Mouse (Mus musculus): ENCODE data around the gene Dnajb12.

Gene Dnajb12

DNA sequence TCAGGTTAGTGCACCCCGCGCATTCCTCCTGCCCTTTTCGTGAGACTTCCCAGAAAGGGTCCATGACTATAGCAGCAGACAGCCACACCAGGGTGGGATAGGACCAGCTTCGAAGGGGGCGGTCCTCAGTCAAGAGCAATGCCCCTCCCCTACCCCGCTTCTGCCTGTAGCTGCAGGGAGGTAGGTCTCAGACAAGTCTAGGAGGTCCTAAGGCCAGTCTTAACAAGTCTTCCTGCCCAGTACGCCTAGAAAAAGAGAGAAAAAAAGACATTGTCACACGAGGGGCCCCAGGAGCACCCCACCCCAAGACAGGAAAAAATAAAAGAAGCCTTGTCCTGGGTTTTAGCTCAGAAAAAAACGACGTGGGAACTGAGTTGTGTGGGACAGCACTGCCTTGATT, 37.3 kb downstream of the Dnajb12 start:
- DNase-seq (ENCODE audit: low spot score in 2 of 2): no peak

- no peak for DNase-seq (ENCODE audit: low spot score in 2 of 2)
These were observed 38.8 kb downstream of the Dnajb12 start for GRCm38 (mm10) chr10:59918111-59918510.

- no peak for DNase-seq (ENCODE audit: low spot score in 2 of 2)
These were observed 40.3 kb downstream of the Dnajb12 start for GRCm38 (mm10) chr10:59919494-59920181.

GRCm38 (mm10) chr10:59920485-59920809, 41.1 kb downstream of the Dnajb12 start:
- no peak for DNase-seq (ENCODE audit: low spot score in 2 of 2)

DNA sequence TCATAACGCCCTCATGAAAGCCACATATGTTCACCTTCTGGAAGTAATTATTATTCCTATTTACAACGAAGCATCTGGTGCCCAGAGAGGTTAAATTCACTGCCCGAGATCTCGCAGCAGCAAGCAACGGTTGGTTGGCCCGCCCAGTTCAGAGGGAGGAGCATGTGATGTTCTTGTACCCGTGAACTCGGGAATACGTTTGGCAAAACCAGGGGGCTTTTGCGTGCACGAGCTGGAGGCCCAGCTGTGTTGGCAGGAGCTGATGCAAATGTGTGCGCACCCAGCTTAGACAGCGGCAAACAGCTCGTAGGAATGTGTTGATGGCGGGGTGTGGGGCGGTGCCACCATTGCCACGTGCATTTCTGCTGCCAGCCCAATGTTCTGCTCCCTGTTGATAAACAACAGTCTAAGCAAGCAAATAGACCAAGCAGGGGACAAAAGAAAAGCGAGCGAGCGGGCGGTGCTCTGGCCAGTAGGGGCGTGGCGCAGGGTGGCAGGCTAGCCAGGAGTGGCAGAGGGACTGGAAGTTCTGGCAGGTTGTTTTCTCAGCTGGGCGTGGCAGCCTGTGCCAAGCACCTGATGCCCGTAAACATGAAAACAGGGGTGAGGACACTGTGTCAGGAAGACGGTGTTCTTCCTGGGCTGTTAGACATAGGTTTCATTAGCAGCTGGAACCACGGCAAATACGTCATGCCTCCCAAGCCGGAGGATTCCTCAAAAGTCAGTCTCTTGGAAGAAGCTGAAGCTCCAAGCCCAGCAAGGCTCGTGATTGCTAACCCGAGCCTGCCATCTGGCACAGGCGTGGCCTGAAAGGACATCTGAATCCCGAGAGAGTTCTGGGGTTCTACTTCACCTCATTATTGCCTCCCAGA, 41.7 kb downstream of the Dnajb12 start:
- peak in 1 of 2 experiments; percentile 65 for DNase-seq (ENCODE audit: low spot score in 2 of 2)

GRCm38 (mm10) chr10:59923493-59923892, 44.1 kb downstream of the Dnajb12 start:
- no peak for DNase-seq (ENCODE audit: low spot score in 2 of 2)

DNA sequence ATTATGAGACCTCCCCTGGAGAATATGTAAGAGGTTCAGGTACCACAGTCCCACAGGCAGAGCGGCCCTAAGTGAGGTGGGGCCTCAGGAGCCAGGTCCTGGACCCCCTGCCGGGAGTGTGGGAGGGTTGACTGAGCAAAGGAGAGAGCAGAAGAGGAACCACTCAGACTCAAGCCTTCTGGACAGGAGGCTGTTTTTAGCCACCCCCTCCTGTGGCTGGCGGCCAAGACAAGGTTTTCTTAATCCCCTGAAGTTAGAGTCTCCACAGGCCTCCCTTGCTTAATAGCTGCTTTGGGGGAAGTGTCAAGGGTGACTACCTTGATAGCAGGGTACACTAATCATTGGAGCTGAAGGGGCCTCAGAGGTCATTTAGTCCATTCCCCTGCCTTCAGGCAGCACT, 44.9 kb downstream of the Dnajb12 start:
- DNase-seq (ENCODE audit: low spot score in 2 of 2): peak in 1 of 2 experiments; percentile 30

GRCm38 (mm10) chr10:59929205-59929604, 49.8 kb downstream of the Dnajb12 start:
- DNase-seq (ENCODE audit: low spot score in 2 of 2): no peak

DNA sequence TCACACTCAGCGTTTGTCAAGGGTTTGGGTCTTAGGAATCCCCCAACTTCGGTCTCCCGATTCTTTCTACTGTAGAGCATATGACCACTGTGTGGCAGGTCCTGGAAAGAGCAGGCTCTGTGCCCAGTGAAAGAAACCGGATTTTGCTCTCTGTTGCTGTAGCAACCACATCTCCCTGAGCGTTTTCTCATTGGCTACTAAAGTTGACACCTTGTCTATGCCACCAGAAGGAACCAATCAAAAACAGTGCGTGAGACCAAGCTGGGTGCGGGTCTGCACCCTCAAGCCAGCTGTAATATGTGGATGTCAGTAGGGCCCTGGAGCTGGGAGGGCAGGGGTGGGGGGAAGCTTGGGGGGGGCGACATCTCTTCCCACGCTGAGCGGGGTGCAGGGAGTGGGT, 51.6 kb downstream of the Dnajb12 start:
- no peak for DNase-seq (ENCODE audit: low spot score in 2 of 2)

GRCm38 (mm10) chr10:59932521-59932920, 53.2 kb downstream of the Dnajb12 start:
- DNase-seq (ENCODE audit: low spot score in 2 of 2): no peak

GRCm38 (mm10) chr10:59934039-59934438, 54.7 kb downstream of the Dnajb12 start:
- DNase-seq (ENCODE audit: low spot score in 2 of 2): no peak

DNA sequence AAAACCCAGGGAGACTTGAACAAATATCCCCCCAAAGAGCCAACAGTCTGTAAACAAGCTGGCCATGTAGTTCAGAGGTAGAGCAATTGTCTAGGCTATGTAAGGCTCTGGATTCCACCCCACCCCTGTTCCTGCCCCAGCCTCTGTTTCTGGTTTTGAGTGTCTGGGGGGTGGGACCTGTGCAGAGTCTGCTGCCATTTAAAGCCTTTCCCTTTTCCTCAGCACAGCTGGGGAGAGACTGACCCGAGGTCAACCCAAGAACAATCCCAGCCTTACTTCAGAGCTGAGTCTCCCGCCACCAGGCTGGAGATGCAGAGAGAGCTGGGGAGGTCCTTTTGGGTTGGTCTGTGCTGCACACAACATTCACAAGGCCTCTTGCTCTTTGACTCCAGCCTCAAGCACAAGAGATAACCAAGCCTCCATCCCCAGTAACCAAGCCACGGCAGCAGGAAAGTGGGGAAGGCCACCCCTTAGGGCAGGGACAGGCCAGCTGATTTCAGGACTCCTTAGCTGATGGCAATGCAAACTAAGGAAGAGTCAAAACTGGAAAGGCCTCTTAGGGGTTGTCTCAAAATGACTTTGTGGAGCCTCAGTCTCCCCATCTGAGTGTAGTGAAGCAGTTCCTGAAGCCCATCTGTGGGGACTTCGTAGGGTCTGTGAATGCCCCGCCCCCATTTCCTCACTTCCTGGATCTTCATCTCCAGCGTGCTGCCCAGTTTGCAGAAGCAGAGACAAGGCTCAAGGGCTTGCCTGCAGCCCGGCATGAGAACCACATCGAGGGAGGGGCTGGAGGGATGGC, 56.9 kb downstream of the Dnajb12 start:
- no peak for DNase-seq (ENCODE audit: low spot score in 2 of 2)

- no peak for DNase-seq (ENCODE audit: low spot score in 2 of 2)
These were observed 59.3 kb downstream of the Dnajb12 start for GRCm38 (mm10) chr10:59938662-59939061.

- DNase-seq (ENCODE audit: low spot score in 2 of 2): no peak
These were observed 59.7 kb downstream of the Dnajb12 start for GRCm38 (mm10) chr10:59939081-59939480.

GRCm38 (mm10) chr10:59942281-59942846, 63.0 kb downstream of the Dnajb12 start:
- DNase-seq (ENCODE audit: low spot score in 2 of 2): no peak

DNA sequence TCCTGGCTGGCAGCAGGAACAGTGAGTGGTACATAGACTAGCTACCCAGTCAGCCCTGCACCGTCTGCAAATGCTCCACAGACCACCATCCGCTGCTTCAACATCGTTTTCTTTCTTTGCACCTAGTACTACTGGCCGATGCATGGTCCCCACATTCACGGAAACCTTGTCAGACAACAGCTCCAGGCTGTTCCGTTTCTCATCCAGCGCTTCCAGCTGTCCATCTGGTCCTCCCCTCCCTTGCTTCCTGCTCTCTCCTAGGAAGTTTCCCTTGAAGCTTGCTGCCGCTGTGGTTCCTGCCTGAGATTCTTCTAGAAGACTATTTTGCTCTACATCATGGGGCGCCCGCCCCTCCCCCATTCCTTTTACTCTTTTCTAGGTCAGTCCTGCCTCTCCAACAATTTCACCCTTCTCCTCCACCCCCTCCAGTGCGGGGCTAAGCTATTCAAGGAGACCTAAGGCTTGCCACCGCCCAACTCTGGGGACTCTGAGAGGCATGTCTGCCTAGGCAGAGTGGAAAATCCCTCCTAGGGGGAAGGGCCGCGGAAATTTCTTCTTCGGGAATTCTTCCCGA, 63.6 kb downstream of the Dnajb12 start:
- DNase-seq (ENCODE audit: low spot score in 2 of 2): peak in 1 of 2 experiments; percentile 54

DNA sequence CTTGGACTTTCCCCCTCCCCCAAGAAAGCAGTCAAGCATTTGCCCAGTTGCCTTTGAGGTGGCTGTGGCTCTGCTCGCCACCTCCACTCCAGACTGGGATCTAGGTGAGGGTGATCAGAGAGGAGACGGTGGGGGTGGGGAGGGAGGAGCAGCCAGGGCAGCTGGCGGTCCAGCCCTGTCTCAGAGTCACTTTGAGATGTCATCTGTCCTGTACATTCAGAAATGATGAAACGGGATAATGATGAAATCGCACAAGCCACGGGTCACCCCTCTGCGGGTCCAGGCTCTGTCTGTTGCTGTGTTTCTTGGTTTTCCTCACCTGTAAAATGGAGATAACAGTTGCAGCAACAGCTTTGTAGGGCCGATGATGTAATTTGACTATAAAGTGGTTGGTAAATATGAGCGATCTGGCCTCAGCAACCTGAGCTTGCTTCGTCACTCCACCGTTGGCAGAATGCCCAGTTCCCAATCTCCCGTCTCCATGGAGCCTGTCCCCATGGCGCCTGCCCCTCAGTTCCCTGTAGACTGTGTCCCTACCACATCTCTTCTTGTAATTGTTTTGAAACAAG, 64.1 kb downstream of the Dnajb12 start:
- DNase-seq (ENCODE audit: low spot score in 2 of 2): peak in 1 of 2 experiments; percentile 70

- DNase-seq (ENCODE audit: low spot score in 2 of 2): no peak
These were observed 66.1 kb downstream of the Dnajb12 start for GRCm38 (mm10) chr10:59945416-59945815.

DNA sequence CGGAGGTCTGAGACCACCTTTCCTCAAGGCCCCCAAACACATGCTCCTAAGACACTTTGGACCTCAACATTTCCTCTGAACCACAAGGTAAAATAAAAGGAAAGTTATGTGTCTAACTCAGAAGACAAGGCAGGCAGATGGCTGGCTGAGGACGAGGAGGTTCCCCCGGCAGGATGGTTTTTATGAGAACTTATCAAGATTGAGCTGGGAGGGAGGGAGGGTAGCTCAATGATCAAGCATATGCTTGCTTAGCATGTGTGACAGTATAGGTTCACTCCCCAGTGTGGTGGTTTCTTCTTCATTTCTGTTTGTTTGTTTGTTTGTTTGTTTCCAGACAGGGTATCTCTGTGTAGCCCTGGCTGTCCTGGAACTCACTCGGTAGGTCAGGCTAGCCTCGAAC, 67.0 kb downstream of the Dnajb12 start:
- no peak for DNase-seq (ENCODE audit: low spot score in 2 of 2)

GRCm38 (mm10) chr10:59947296-59948073, 68.1 kb downstream of the Dnajb12 start:
- no peak for DNase-seq (ENCODE audit: low spot score in 2 of 2)

All from cerebellum, postnatal 4 days (tissue).